11 mouse cellular contexts compared by ENCODE assay signal in the genomic region with DNA sequence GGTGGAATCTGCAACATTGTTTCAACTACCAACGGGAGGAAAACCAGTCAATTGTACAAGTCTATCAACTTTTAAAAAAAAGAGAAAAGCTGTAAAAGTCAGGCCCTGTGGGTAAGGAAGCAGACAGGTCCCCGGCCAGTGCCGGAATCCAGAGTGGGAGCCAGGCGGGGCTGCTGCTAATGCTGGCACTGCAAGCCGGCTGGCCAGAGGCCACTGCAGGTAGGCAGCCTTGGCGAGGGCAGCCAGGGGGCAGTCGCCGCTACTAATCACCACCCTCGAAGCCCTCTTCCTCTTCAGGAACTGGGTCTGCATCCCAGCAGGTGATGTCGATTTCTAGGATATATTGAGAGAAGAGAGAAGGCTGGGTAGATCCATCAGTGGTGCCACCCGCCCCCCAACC. TPM values are rescaled to one million over a fixed set of nuclear protein-coding genes. Genes with fewer than 3 reads are reported as not detected.
DNase-seq lines count a peak whose midpoint lies in the region; ATAC-seq and TF ChIP-seq lines count a peak whose summit lies in the region.
"Had no signal": no experiment of that assay in that cellular context is flagged by ENCODE, and none has a peak within 500 bp of the region (broad histone marks: within the 10 kb centered on the region; RNA-seq: fewer than 3 reads in every experiment).

No protein-coding gene starts in this region.

- 64% methylated on average over 11 of the region's 11 CpGs for WGBS in heart, adult 2 months
- WGBS in forebrain, postnatal 0 days, result 49% methylated on average over 11 of the region's 11 CpGs
- 53% methylated on average over 11 of the region's 11 CpGs for WGBS in midbrain, embryonic 13.5 days

- peaks cover 6% of the 10 kb centered on the region for H3K4me1 ChIP-seq in heart, adult 2 months (ENCODE audit: control insufficient read depth, insufficient read depth, low read length)
- peaks cover 0 to 3% of the 10 kb centered on the region in 2 experiments; a peak in 2 of 4 replicates for H3K4me1 ChIP-seq in ES-E14 (ENCODE audit: control insufficient read depth in 2 of 2, insufficient read depth in 2 of 2, low read length in 2 of 2, poor library complexity in 1 of 2)
- H3K4me1 ChIP-seq in forebrain, postnatal 0 days (ENCODE audit: insufficient read depth), result peaks cover 26% of the 10 kb centered on the region
- peaks cover 85% of the 10 kb centered on the region for H3K4me1 ChIP-seq in midbrain, embryonic 13.5 days (replicated peaks)

- no peak overlapping the region for H3K4me2 ChIP-seq in forebrain, postnatal 0 days (ENCODE audit: low read depth)
- peak overlapping the region; percentile 33; the same call in 1 of the 2 replicates for H3K4me2 ChIP-seq in midbrain, embryonic 13.5 days (replicated peaks)

- no peaks in the 10 kb centered on the region for H3K27me3 ChIP-seq in heart, adult 2 months (ENCODE audit: control insufficient read depth, insufficient read depth, low read length)
- no peaks in the 10 kb centered on the region for H3K27me3 ChIP-seq in forebrain, postnatal 0 days (ENCODE audit: insufficient read depth, low read length)
- no peaks in the 10 kb centered on the region for H3K27me3 ChIP-seq in midbrain, embryonic 13.5 days

- H3K4me3 ChIP-seq in heart, adult 2 months, result no peak overlapping the region
- no peak overlapping the region for H3K4me3 ChIP-seq in ES-E14 (ENCODE audit: insufficient read depth in 1 of 2, low read depth in 1 of 2, low read length in 2 of 2, poor library complexity in 1 of 2, severe bottlenecking in 1 of 2)
- no peak overlapping the region for H3K4me3 ChIP-seq in forebrain, postnatal 0 days (ENCODE audit: low read depth, low read length)
- H3K4me3 ChIP-seq in midbrain, embryonic 13.5 days (replicated peaks), result no peak overlapping the region
- H3K4me3 ChIP-seq: erythroblast, embryonic 14.5 days had no signal

- no peak for TF ChIP-seq POLR2A in heart, adult 2 months (IDR thresholded peaks at IDR 0.05; ENCODE audit: insufficient read depth, low read depth, low read length)

- no peaks in the 10 kb centered on the region for H3K9me3 ChIP-seq in ES-E14 (ENCODE audit: control insufficient read depth, insufficient read depth, low read depth, low read length)
- no peaks in the 10 kb centered on the region for H3K9me3 ChIP-seq in forebrain, postnatal 0 days (ENCODE audit: low read length)
- H3K9me3 ChIP-seq in midbrain, embryonic 13.5 days, result no peaks in the 10 kb centered on the region

- intact Hi-C loops in heart, adult 2 months (cut with DNase I), result loop anchor here (2.0 kb wide), 2 partner anchors 27 to 39 kb away; a partner anchor contains a TSS

- no peak overlapping the region for H3K27ac ChIP-seq in heart, adult 2 months
- H3K27ac ChIP-seq in ES-E14 (ENCODE audit: insufficient read depth, low read depth, low read length, poor library complexity, severe bottlenecking), result no peak overlapping the region
- H3K27ac ChIP-seq in forebrain, postnatal 0 days (ENCODE audit: low read depth, low read length), result peak overlapping the region; percentile 69
- H3K27ac ChIP-seq in midbrain, embryonic 13.5 days, result peak overlapping the region; percentile 79

- DNase-seq in heart, adult 2 months, result no peak
- DNase-seq in heart, adult 9 months (ENCODE audit: low spot score in 2 of 2), result no peak
- no peak for DNase-seq in ES-E14 (ENCODE audit: low read depth, low spot score)
- DNase-seq in forebrain, postnatal 0 days, result no peak
- DNase-seq in layer of hippocampus, postnatal 25 days (ENCODE audit: extremely low spot score in 1 of 2, low spot score in 1 of 2), result no peak
- no peak for DNase-seq in frontal cortex, postnatal 14 days (ENCODE audit: low spot score in 2 of 2)
- DNase-seq: kidney, adult 18-20 months had no signal

- no peak for TF ChIP-seq EP300 in heart, adult 2 months (IDR thresholded peaks at IDR 0.05; ENCODE audit: insufficient read depth, low read depth, low read length)

- no peaks in the 10 kb centered on the region for H3K79me2 ChIP-seq in heart, adult 2 months (replicated peaks; ENCODE audit: control insufficient read depth, insufficient read depth, low read length)

- in situ Hi-C loops in ES-E14 (cut with MboI; ENCODE audit: low sequenced_read_pairs in 2 of 2, unreplicated experiment in 2 of 2), result no loop called here

- H3K36me3 ChIP-seq in heart, adult 2 months (ENCODE audit: control insufficient read depth, insufficient read depth, low read length), result no peaks in the 10 kb centered on the region
- peaks cover 6% of the 10 kb centered on the region; the same call in 1 of the 2 replicates for H3K36me3 ChIP-seq in ES-E14 (ENCODE audit: control insufficient read depth, insufficient read depth, low read length, poor library complexity, severe bottlenecking)
- peaks cover 53% of the 10 kb centered on the region for H3K36me3 ChIP-seq in forebrain, postnatal 0 days (ENCODE audit: insufficient read depth)
- peaks cover 64% of the 10 kb centered on the region for H3K36me3 ChIP-seq in midbrain, embryonic 13.5 days

- ATAC-seq in forebrain, postnatal 0 days, result no peak
- no peak for ATAC-seq in midbrain, embryonic 13.5 days
- no peak for ATAC-seq in megakaryocyte, adult 5-6 weeks (ENCODE audit: poor library complexity, severe bottlenecking)

- 0 out of 2 replicates have a peak, but pooled peaks have one; percentile 5 for TF ChIP-seq CTCF in heart, adult 2 months (IDR thresholded peaks at IDR 0.05)
- peak; percentile 26; the same call in 1 of the 2 replicates for TF ChIP-seq CTCF in forebrain, postnatal 0 days (IDR thresholded peaks at IDR 0.05; ENCODE audit: low read depth)

- H3K9ac ChIP-seq in heart, adult 2 months (ENCODE audit: low read depth, low read length), result no peak overlapping the region
- no peak overlapping the region for H3K9ac ChIP-seq in ES-E14 (ENCODE audit: insufficient read depth, low read depth, low read length, poor library complexity, severe bottlenecking)
- H3K9ac ChIP-seq in forebrain, postnatal 0 days, result no peak overlapping the region
- H3K9ac ChIP-seq in midbrain, embryonic 13.5 days (replicated peaks), result peak overlapping the region; percentile 48

TF ChIP-seq in ES-E14, 5 proteins besides CTCF, POLR2A, EP300 and RAD21:
- TF ChIP-seq ZNF384 (IDR thresholded peaks at IDR 0.05; ENCODE audit: low read depth, low read length), result 0 out of 2 replicates have a peak, but pooled peaks have one; percentile 31
- TF ChIP-seq ZC3H11A (IDR thresholded peaks at IDR 0.05; ENCODE audit: borderline replicate concordance, low read depth, low read length), result no peak

RNA-seq across cellular contexts. Expression of a gene that starts 9.9 kb away (rescaled TPM):
- under 1 TPM; 0.86 to 0.94 TPM for total RNA-seq in heart, adult 2 months (2021)
- polyA plus RNA-seq in heart, adult 2 months (2012; rRNA removed), result 0.53 and 1.1 TPM in 2 replicates
- 2.5 and 5.8 TPM in 2 replicates for total RNA-seq in ES-E14 (2012; rRNA removed)
- 108 and 118 TPM in 2 replicates for total RNA-seq in forebrain, postnatal 0 days (2014; rRNA removed)
- 7.8 and 8.7 TPM in 2 replicates for polyA plus RNA-seq in forebrain, postnatal 0 days (2015; fragmentation: Nextera tagmentation; extraction: Ambion mirVana)
- 2.3 and 2.8 TPM in 2 replicates for polyA plus RNA-seq in midbrain, embryonic 13.5 days (2015; fragmentation: Nextera tagmentation; extraction: Ambion mirVana)
- 1.1 and 1.2 TPM in 2 replicates for total RNA-seq in megakaryocyte, adult 5-6 weeks (2015)
- total RNA-seq in megakaryocyte, adult 5-6 weeks (2017), result 1.4 and 1.8 TPM in 2 replicates
- total RNA-seq in layer of hippocampus, postnatal 25 days (2021), result 10 to 100 TPM; 96.9 to 97.3 TPM

RNA-seq across cellular contexts. Expression of a gene that starts 13.9 kb away (rescaled TPM):
- total RNA-seq in heart, adult 2 months (2021), result 1 to 10 TPM; 4.8 to 9.3 TPM
- 10.4 and 11.5 TPM in 2 replicates for polyA plus RNA-seq in heart, adult 2 months (2012; rRNA removed)
- total RNA-seq in ES-E14 (2012; rRNA removed), result 77.0 and 83.8 TPM in 2 replicates
- 545 and 619 TPM in 2 replicates for total RNA-seq in forebrain, postnatal 0 days (2014; rRNA removed)
- 603 and 619 TPM in 2 replicates for polyA plus RNA-seq in forebrain, postnatal 0 days (2015; fragmentation: Nextera tagmentation; extraction: Ambion mirVana)
- polyA plus RNA-seq in midbrain, embryonic 13.5 days (2015; fragmentation: Nextera tagmentation; extraction: Ambion mirVana), result 655 and 674 TPM in 2 replicates
- 0.18 TPM in 1 of 2 replicates, not detected in the other for total RNA-seq in megakaryocyte, adult 5-6 weeks (2015)
- total RNA-seq in megakaryocyte, adult 5-6 weeks (2017), result 0.57 and 2.9 TPM in 2 replicates
- total RNA-seq in layer of hippocampus, postnatal 25 days (2021), result 100 to 1,000 TPM; 356 to 398 TPM

RNA-seq across cellular contexts. Expression of a gene that starts 29.1 kb away (rescaled TPM):
- 10 to 100 TPM; 17.1 to 19.5 TPM for total RNA-seq in heart, adult 2 months (2021)
- polyA plus RNA-seq in heart, adult 2 months (2012; rRNA removed), result 22.5 and 29.0 TPM in 2 replicates
- total RNA-seq in ES-E14 (2012; rRNA removed), result 74.7 and 132 TPM in 2 replicates
- 79.5 and 88.2 TPM in 2 replicates for total RNA-seq in forebrain, postnatal 0 days (2014; rRNA removed)
- polyA plus RNA-seq in forebrain, postnatal 0 days (2015; fragmentation: Nextera tagmentation; extraction: Ambion mirVana), result 38.5 and 40.8 TPM in 2 replicates
- 26.8 and 35.7 TPM in 2 replicates for polyA plus RNA-seq in midbrain, embryonic 13.5 days (2015; fragmentation: Nextera tagmentation; extraction: Ambion mirVana)
- 87.3 and 89.9 TPM in 2 replicates for total RNA-seq in megakaryocyte, adult 5-6 weeks (2015)
- total RNA-seq in megakaryocyte, adult 5-6 weeks (2017), result 144 and 155 TPM in 2 replicates
- total RNA-seq in layer of hippocampus, postnatal 25 days (2021), result 10 to 100 TPM; 66.7 to 74.7 TPM

RNA-seq across cellular contexts. Expression of a gene that starts 39.5 kb away (rescaled TPM):
- 10 to 100 TPM; 46.9 to 54.0 TPM for total RNA-seq in heart, adult 2 months (2021)
- 86.3 and 98.2 TPM in 2 replicates for polyA plus RNA-seq in heart, adult 2 months (2012; rRNA removed)
- 46.7 and 58.2 TPM in 2 replicates for total RNA-seq in ES-E14 (2012; rRNA removed)
- 26.6 and 36.7 TPM in 2 replicates for total RNA-seq in forebrain, postnatal 0 days (2014; rRNA removed)
- polyA plus RNA-seq in forebrain, postnatal 0 days (2015; fragmentation: Nextera tagmentation; extraction: Ambion mirVana), result 114 and 115 TPM in 2 replicates
- polyA plus RNA-seq in midbrain, embryonic 13.5 days (2015; fragmentation: Nextera tagmentation; extraction: Ambion mirVana), result 145 and 159 TPM in 2 replicates
- 23.8 and 25.9 TPM in 2 replicates for total RNA-seq in megakaryocyte, adult 5-6 weeks (2015)
- total RNA-seq in megakaryocyte, adult 5-6 weeks (2017), result 9.4 and 12.4 TPM in 2 replicates
- 10 to 100 TPM; 86.6 to 97.7 TPM for total RNA-seq in layer of hippocampus, postnatal 25 days (2021)

RNA-seq across cellular contexts. Expression of a gene that starts 47.4 kb away (rescaled TPM):
- not detected for total RNA-seq in heart, adult 2 months (2021)
- polyA plus RNA-seq in heart, adult 2 months (2012; rRNA removed), result 0.23 TPM in 1 of 2 replicates, not detected in the other
- total RNA-seq in ES-E14 (2012; rRNA removed), result not detected in 2 replicates
- total RNA-seq in forebrain, postnatal 0 days (2014; rRNA removed), result 0.15 TPM in 1 of 2 replicates, not detected in the other
- polyA plus RNA-seq in forebrain, postnatal 0 days (2015; fragmentation: Nextera tagmentation; extraction: Ambion mirVana), result 0.45 and 0.51 TPM in 2 replicates
- polyA plus RNA-seq in midbrain, embryonic 13.5 days (2015; fragmentation: Nextera tagmentation; extraction: Ambion mirVana), result not detected in 2 replicates
- total RNA-seq in megakaryocyte, adult 5-6 weeks (2015), result 0.13 and 0.21 TPM in 2 replicates
- not detected in 2 replicates for total RNA-seq in megakaryocyte, adult 5-6 weeks (2017)
- under 1 TPM; 0.35 to 0.47 TPM for total RNA-seq in layer of hippocampus, postnatal 25 days (2021)
- total RNA-seq: heart, adult 8-10 months had no signal

Comparison
In these comparisons a context has a peak if more than half of its experiments do, and no peak if none do; other contexts are left out.
1. H3K27ac ChIP-seq: peak in forebrain, postnatal 0 days (single experiment) and midbrain, embryonic 13.5 days (single experiment); none in heart, adult 2 months (single experiment) and ES-E14 (single experiment).
2. RNA of a gene that starts 9.9 kb away (total RNA-seq): 108 to 118 TPM in forebrain, postnatal 0 days and 96.9 to 97.3 TPM in layer of hippocampus, postnatal 25 days; 2.5 to 5.8 TPM in ES-E14, 1.1 to 1.8 TPM in megakaryocyte, adult 5-6 weeks and 0.86 to 0.94 TPM in heart, adult 2 months; every median in the first group is over 10 times any median in the second.